Mouse (Mus musculus) forebrain, embryonic 11.5 days (tissue): Measurements from ENCODE around the gene Hc. TPM values are rescaled to one million over a fixed set of nuclear protein-coding genes. Genes with fewer than 3 reads are reported as not detected.

Experiments
- ATAC-seq: fragments of 200-750 bp; cut with Nextera tagmentation; replicated peaks from 2 replicates; pipeline ENCODE4 v1.8.0; 2017; ENCODE audit warnings: moderate TSS enrichment; ENCODE audit not compliant: low FRiP score
- DNase-seq: peaks from one replicate; pipeline ENCODE4 v3.0.0-alpha.2; 2017; ENCODE audit warnings: low spot score
- H3K27ac ChIP-seq: fragments of 300-500 bp; sonication (generic); 2 replicates; pipeline ENCODE4 v1.5.1; 2014; ENCODE audit warnings: low read depth, low read length
- H3K27me3 ChIP-seq: fragments of 300-500 bp; sonication (generic); 2 replicates; pipeline ENCODE4 v1.6.1; 2014; ENCODE audit warnings: mild to moderate bottlenecking, low read length, mixed read lengths; ENCODE audit not compliant: control insufficient read depth, insufficient read depth
- H3K36me3 ChIP-seq: fragments of 300-500 bp; sonication (generic); 2 replicates; pipeline ENCODE4 v1.6.1; 2014; ENCODE audit warnings: mild to moderate bottlenecking, low read length, moderate library complexity, mixed read lengths; ENCODE audit not compliant: control insufficient read depth, insufficient read depth
- H3K4me1 ChIP-seq: fragments of 300-500 bp; sonication (generic); replicated peaks from 2 replicates; pipeline ENCODE4 v1.6.1; 2014; ENCODE audit warnings: low read length, mixed read lengths; ENCODE audit not compliant: control insufficient read depth, insufficient read depth
- H3K4me2 ChIP-seq: fragments of 300-500 bp; sonication (generic); 2 replicates; pipeline ENCODE4 v1.6.1; 2014; ENCODE audit warnings: low read depth, mild to moderate bottlenecking, low read length, moderate library complexity, mixed read lengths; ENCODE audit not compliant: severe bottlenecking
- H3K4me3 ChIP-seq: fragments of 300-500 bp; sonication (generic); 2 replicates; pipeline ENCODE4 v1.5.1; 2014; ENCODE audit warnings: low read depth, low read length
- H3K9ac ChIP-seq: fragments of 300-500 bp; sonication (generic); 2 replicates; pipeline ENCODE4 v1.6.1; 2014; ENCODE audit warnings: low read length
- H3K9me3 ChIP-seq: fragments of 300-500 bp; sonication (generic); 2 replicates; pipeline ENCODE4 v1.6.1; 2016; ENCODE audit warnings: low read length, mixed read lengths; ENCODE audit not compliant: control insufficient read depth
- WGBS: fragments of 180-500 bp; shearing (Covaris S2); extraction: QIAGEN DNeasy Blood & Tissue Kit; methylation state at CpG from one replicate; pipeline ENCODE4 v1.1.7; 2014; 5-methylcytosine and 5-hydroxymethylcytosine counted together
- polyA plus RNA-seq: library from polyadenylated mRNA; unstranded; fragments of >200 nt; fragmentation: Nextera tagmentation; extraction: Ambion mirVana; gene quantifications from 2 replicates; pipeline ENCODE4 v1.2.1, GENCODE M21; 2014

Hc gene
- polyA plus RNA-seq, 1 experiment from 2014 or later = 0.76 TPM

- no peak overlapping the region for H3K27ac ChIP-seq
- DNase-seq = no peak
These were observed 41.5 kb upstream of the Hc start for GRCm38 (mm10) chr2:35102777-35103176.

DNA sequence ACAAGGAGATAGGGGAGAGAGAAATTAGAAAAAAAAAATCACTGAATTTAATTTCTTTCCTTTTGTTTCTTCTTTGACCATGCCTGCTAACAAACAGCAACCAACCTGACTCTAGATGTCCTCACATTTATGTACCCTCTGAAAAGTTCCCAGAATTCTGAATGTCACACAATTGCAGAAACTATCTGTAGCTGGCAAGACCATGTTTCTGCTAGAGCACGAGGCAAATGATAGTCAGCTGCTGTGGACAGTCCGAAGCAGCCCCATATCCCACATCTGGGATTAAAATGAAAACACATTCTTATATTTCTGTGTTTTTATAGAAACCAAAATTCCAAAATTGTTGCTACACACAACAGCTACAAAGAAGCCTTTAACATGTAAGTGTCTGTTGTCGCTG, 40.2 kb upstream of the Hc start, which contains the start of gene AI182371:
Gene AI182371, minus strand, starts transcription at position 101 of the 400 bp plus-strand sequence.
- H3K27me3 ChIP-seq = no peaks in the 10 kb centered on the region
- DNase-seq (no peak), ATAC-seq (no peak)
- no peaks in the 10 kb centered on the region for H3K4me1 ChIP-seq
- H3K9me3 ChIP-seq = no peaks in the 10 kb centered on the region
- WGBS = 93% methylated on average over 3 of the region's 3 CpGs
- H3K36me3 ChIP-seq = no peaks in the 10 kb centered on the region
- no peak within 1 kb of the TSS for H3K4me3 ChIP-seq
- H3K9ac ChIP-seq = no peak within 1 kb of the TSS
- H3K27ac ChIP-seq = no peak within 1 kb of the TSS
- no peak within 1 kb of the TSS for H3K4me2 ChIP-seq

More at GRCm38 (mm10) chr2:35102777-35103176, 41.5 kb upstream of the Hc start:
- Histone ChIP-seq H3K4me1 (no peaks in the 10 kb centered on the region), H3K4me2 (no peak overlapping the region), H3K9me3 (no peaks in the 10 kb centered on the region), H3K27me3 (no peaks in the 10 kb centered on the region), H3K4me3 (no peak overlapping the region), H3K36me3 (no peaks in the 10 kb centered on the region), H3K9ac (no peak overlapping the region)
- no peak for ATAC-seq

DNA sequence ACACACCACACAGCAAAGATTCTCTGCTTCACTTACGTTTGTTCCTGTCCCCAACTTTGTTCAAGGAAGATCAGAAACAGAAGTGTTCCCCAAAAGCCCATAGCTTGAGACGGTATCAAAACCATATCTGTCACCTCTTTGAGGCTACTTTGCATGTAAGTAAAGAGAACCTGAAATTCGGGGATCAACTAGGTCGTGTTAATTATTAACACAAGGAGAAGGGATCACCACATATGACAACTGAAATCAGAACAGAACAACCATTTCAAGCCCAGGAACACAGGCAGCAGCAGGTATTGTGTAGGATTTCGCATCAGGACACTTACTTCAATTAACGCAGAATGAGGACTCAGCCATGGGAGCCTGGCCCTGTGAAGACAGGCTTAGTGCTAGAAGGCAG, 39.3 kb upstream of the Hc start:
- 87% methylated on average over 6 of the region's 6 CpGs for WGBS
- ATAC-seq = no peak
- Histone ChIP-seq H3K27ac (no peak overlapping the region), H3K4me3 (no peak overlapping the region), H3K9ac (no peak overlapping the region), H3K36me3 (no peaks in the 10 kb centered on the region), H3K4me2 (no peak overlapping the region), H3K9me3 (no peaks in the 10 kb centered on the region), H3K4me1 (no peaks in the 10 kb centered on the region), H3K27me3 (no peaks in the 10 kb centered on the region)
- no peak for DNase-seq

DNA sequence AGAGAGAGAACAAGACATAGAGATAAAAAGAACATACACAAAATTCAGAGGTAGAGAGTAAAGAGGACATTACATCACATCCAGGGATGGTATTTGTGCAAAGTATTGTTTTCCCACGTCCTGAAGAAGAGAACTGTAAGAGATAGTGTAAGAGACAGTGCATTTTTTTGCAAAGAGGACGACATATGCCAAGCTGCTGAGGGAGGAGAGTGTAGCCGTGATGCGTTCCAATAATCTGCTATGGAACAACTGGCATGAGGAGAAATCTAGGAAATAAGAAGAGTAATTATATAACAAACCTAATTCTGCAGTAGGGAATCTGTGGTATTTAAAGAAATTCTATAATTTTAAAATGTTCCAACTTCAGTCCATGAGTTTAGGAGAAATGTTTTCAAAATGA, 26.2 kb upstream of the Hc start:
- Histone ChIP-seq H3K27me3 (no peaks in the 10 kb centered on the region), H3K36me3 (no peaks in the 10 kb centered on the region), H3K4me2 (no peak overlapping the region), H3K4me3 (no peak overlapping the region), H3K9me3 (no peaks in the 10 kb centered on the region), H3K4me1 (no peaks in the 10 kb centered on the region), H3K9ac (no peak overlapping the region), H3K27ac (no peak overlapping the region)
- WGBS = 82% methylated on average over 4 of the region's 4 CpGs
- no peak for ATAC-seq
- no peak for DNase-seq

DNA sequence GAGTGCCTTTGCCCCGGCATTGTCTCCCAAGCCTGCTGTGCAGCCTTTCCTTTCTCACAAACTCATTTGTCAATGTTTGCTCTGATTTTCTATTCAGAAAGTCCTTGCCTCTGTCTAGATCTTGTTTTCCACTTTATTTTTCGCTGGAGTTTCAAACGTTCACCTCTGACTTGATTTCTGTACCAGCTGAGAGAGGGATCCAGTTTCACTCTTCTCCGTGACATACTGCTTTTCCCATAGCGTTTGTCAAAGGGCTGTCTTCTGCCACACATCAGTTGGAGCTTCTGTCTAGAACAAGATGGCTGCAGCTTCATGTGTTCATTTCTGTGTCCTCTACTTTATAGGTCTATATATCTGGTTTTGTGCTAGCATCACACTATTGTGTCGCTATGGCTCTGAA, 17.9 kb upstream of the Hc start:
- Histone ChIP-seq H3K27me3 (no peaks in the 10 kb centered on the region), H3K4me1 (no peaks in the 10 kb centered on the region), H3K4me3 (no peak overlapping the region), H3K9ac (no peak overlapping the region), H3K4me2 (no peak overlapping the region), H3K36me3 (no peaks in the 10 kb centered on the region), H3K27ac (no peak overlapping the region), H3K9me3 (no peaks in the 10 kb centered on the region)
- no peak for DNase-seq
- no peak for ATAC-seq
- WGBS = 77% methylated on average over 6 of the region's 6 CpGs

DNA sequence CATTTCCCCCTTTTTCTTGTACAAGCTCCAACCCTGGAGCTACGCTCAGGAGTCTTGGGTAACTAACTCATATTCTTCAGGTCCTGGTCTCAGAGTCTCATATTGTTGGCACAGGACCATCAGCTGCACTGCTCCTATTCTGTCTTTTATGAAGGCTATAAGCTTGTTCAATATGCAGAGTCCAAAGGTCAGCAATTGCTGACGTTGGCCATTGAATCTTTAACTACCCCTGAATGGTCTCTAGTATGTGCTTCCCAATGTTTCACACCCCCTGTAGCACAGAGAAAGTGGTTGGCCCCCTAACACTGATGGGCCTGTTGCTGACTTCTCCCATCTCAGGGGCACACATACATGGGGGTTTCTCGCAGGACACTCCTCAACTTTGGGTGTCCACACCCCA, 13.1 kb upstream of the Hc start:
- Histone ChIP-seq H3K36me3 (no peaks in the 10 kb centered on the region), H3K27me3 (no peaks in the 10 kb centered on the region), H3K4me3 (no peak overlapping the region), H3K4me1 (no peaks in the 10 kb centered on the region), H3K9me3 (no peaks in the 10 kb centered on the region), H3K4me2 (no peak overlapping the region), H3K9ac (no peak overlapping the region), H3K27ac (no peak overlapping the region)
- DNase-seq (no peak), ATAC-seq (no peak)
- WGBS = 85% methylated on average over 3 of the region's 3 CpGs

GRCm38 (mm10) chr2:35072547-35072946, 11.3 kb upstream of the Hc start:
- H3K9me3 ChIP-seq = no peaks in the 10 kb centered on the region
- H3K4me3 ChIP-seq = no peak overlapping the region
- no peaks in the 10 kb centered on the region for H3K4me1 ChIP-seq
- no peaks in the 10 kb centered on the region for H3K27me3 ChIP-seq
- H3K4me2 ChIP-seq = no peak overlapping the region
- no peaks in the 10 kb centered on the region for H3K36me3 ChIP-seq
- no peak overlapping the region for H3K9ac ChIP-seq
- no peak overlapping the region for H3K27ac ChIP-seq
- 75% methylated on average over 2 of the region's 2 CpGs for WGBS
- DNase-seq = no peak
- no peak for ATAC-seq

- no peaks in the 10 kb centered on the region for H3K9me3 ChIP-seq
- H3K9ac ChIP-seq = no peak overlapping the region
- no peaks in the 10 kb centered on the region for H3K36me3 ChIP-seq
- no peak overlapping the region for H3K27ac ChIP-seq
- DNase-seq (no peak), ATAC-seq (no peak)
- WGBS = 89% methylated on average over 4 of the region's 4 CpGs
- H3K4me1 ChIP-seq = no peaks in the 10 kb centered on the region
- no peaks in the 10 kb centered on the region for H3K27me3 ChIP-seq
- H3K4me2 ChIP-seq = no peak overlapping the region
- no peak overlapping the region for H3K4me3 ChIP-seq
These were observed 9.0 kb upstream of the Hc start for GRCm38 (mm10) chr2:35070275-35070674.

- ATAC-seq (no peak), DNase-seq (no peak)
- WGBS = 97% methylated on average over 1 of the region's 1 CpGs
These were observed 7.9 kb upstream of the Hc start for GRCm38 (mm10) chr2:35069124-35069523.

More at GRCm38 (mm10) chr2:35069124-35069523, 7.9 kb upstream of the Hc start:
- Histone ChIP-seq H3K4me3 (no peak overlapping the region), H3K36me3 (no peaks in the 10 kb centered on the region), H3K4me1 (no peaks in the 10 kb centered on the region), H3K9me3 (no peaks in the 10 kb centered on the region), H3K27ac (no peak overlapping the region), H3K9ac (no peak overlapping the region), H3K4me2 (no peak overlapping the region), H3K27me3 (no peaks in the 10 kb centered on the region)
